Mouse (Mus musculus) adrenal gland, postnatal 4 days (tissue): Measurements from ENCODE around the gene Snrnp48. TPM values are rescaled to one million over a fixed set of nuclear protein-coding genes. Genes with fewer than 3 reads are reported as not detected.

Experiments used
- DNase-seq, 2 experiments: peaks; one replicate each; pipeline ENCODE4 v3.0.0; 2021 to 2022; ENCODE audit warnings: low spot score in 2 of 2, mixed read lengths in 2 of 2
- long read RNA-seq, 2 experiments: library from polyadenylated mRNA; stranded (forward); transcript quantifications; one replicate each; pipeline ENCODE4 v2.0.0; 2021
- total RNA-seq, 2 experiments: library from RNA; stranded (reverse); gene quantifications; 2 replicates each; pipeline ENCODE4 v1.2.3; 2021

Gene Snrnp48
- total RNA-seq, result 10 to 100 TPM; 22.0 to 23.2 TPM
- long read RNA-seq, experiment 1, transcript Snrnp48-201 (9 exons, 1,785 nt), result major isoform, 5 of 10 reads
- long read RNA-seq, experiment 1, partial matches to known transcripts, result 1 of 10 reads
- long read RNA-seq, experiment 1, other reads (novel, unspliced or antisense), result 4 of 10 reads
- long read RNA-seq, experiment 2, transcript Snrnp48-201 (9 exons, 1,785 nt), result major isoform, 5 of 19 reads
- long read RNA-seq, experiment 2, partial matches to known transcripts, result 8 of 19 reads
- long read RNA-seq, experiment 2, other reads (novel, unspliced or antisense), result 6 of 19 reads

- DNase-seq, result peak; percentile 41 to 73
Observed at GRCm38 (mm10) chr13:38204702-38205482, at the start of gene Snrnp48. Gene Snrnp48, plus strand, starts transcription at chr13:38204938.

- DNase-seq, result no peak
Observed at GRCm38 (mm10) chr13:38155523-38155922, 49.2 kb upstream of the Snrnp48 start.

GRCm38 (mm10) chr13:38157635-38158034 lies 47.1 kb upstream of the Snrnp48 start:
- DNase-seq, result no peak

GRCm38 (mm10) chr13:38162002-38162401 lies 42.7 kb upstream of the Snrnp48 start:
- DNase-seq, result no peak

GRCm38 (mm10) chr13:38162668-38163067 lies 42.1 kb upstream of the Snrnp48 start:
- DNase-seq, result no peak

GRCm38 (mm10) chr13:38164932-38165331 lies 39.8 kb upstream of the Snrnp48 start:
- DNase-seq, result no peak

- DNase-seq, result no peak
Observed at GRCm38 (mm10) chr13:38167056-38167455, 37.7 kb upstream of the Snrnp48 start.

GRCm38 (mm10) chr13:38170707-38171144 lies 34.0 kb upstream of the Snrnp48 start:
- DNase-seq, result no peak

GRCm38 (mm10) chr13:38193406-38193805 lies 11.3 kb upstream of the Snrnp48 start:
- DNase-seq, result no peak

- DNase-seq, result no peak
Observed at GRCm38 (mm10) chr13:38201413-38201812, 3.3 kb upstream of the Snrnp48 start.

- no peak for DNase-seq
Observed at GRCm38 (mm10) chr13:38204171-38204570, 567 bp upstream of the Snrnp48 start.

- no peak for DNase-seq
Observed at GRCm38 (mm10) chr13:38211122-38211521, 6.4 kb downstream of the Snrnp48 start.

GRCm38 (mm10) chr13:38218686-38219085 lies 13.9 kb downstream of the Snrnp48 start:
- DNase-seq, result no peak

- DNase-seq, result no peak
Observed at GRCm38 (mm10) chr13:38220331-38220730, 15.6 kb downstream of the Snrnp48 start.

- no peak for DNase-seq
Observed at GRCm38 (mm10) chr13:38230177-38230821, 25.6 kb downstream of the Snrnp48 start.

- no peak for DNase-seq
Observed at GRCm38 (mm10) chr13:38232411-38232810, 27.7 kb downstream of the Snrnp48 start.

GRCm38 (mm10) chr13:38232856-38233625 lies 28.3 kb downstream of the Snrnp48 start:
- no peak for DNase-seq

GRCm38 (mm10) chr13:38234651-38235050 lies 29.9 kb downstream of the Snrnp48 start:
- no peak for DNase-seq

- no peak for DNase-seq
Observed at GRCm38 (mm10) chr13:38235370-38235769, 30.6 kb downstream of the Snrnp48 start.

GRCm38 (mm10) chr13:38248151-38248550 lies 43.4 kb downstream of the Snrnp48 start:
- no peak for DNase-seq

GRCm38 (mm10) chr13:38251226-38251625 lies 46.5 kb downstream of the Snrnp48 start:
- no peak for DNase-seq
